Mouse (Mus musculus) CH12F3 (cell line): ENCODE measurements around the gene Nrd1.

Experiments
- in situ Hi-C: fragments of 300-500 bp; cut with MboI; formaldehyde crosslinking; loops from 2 replicates; pipeline ENCODE4 v1.14.3; 2020; ENCODE audit warnings: low sequenced_read_pairs

The Nrd1 gene

DNA sequence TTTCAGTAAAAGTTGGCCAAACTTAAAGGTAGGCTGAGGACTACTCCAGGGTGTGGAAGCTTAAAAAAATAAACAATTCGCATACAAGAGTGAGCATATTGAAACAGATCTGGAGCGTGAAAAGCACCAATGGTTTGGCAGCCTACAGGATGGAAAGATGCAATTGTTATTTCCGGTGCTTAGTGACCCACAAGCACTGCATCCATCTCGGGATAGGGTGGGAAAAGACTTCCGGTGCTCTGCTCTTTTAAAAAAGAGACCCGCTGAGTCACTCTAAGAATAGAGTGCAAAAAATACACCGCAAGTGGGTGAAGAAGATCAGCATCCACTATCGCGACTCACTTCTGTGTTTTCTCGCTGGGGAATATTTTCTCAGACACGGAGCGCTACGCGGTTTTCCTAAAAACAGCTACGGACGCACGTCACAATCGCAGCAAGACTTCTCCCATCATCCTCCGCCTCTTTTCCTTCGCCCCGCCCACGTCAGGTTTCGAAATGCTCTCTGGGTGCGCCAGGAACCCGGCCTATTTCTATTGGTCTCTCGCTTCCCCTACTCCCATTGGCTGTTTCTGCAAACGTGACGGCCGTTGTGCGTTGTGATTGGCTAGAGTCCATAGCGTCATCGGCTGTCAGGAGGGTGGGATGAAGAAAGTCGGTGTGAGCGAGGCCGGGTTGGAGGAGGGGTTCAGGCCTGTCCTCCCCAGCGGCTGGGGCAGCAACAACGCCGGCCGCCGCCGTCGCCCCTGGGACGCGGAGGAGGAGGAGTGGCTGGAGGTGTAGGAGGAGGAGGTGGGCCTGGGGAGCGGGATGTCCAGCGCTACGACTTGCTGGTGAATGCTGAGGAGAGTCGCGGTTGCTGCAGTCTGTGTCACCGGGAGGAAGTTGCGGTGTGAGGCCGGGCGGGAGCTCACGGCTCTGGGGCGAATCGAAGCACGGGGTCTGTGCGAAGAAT lies at the start of gene Nrd1:
TSS of gene Nrd1 (plus strand) at position 657 of the 952 bp plus-strand sequence.
- in situ Hi-C loops = loop anchor here (25.0 kb wide), 1 partner anchor 313 kb away; no protein-coding TSS in a partner anchor

DNA sequence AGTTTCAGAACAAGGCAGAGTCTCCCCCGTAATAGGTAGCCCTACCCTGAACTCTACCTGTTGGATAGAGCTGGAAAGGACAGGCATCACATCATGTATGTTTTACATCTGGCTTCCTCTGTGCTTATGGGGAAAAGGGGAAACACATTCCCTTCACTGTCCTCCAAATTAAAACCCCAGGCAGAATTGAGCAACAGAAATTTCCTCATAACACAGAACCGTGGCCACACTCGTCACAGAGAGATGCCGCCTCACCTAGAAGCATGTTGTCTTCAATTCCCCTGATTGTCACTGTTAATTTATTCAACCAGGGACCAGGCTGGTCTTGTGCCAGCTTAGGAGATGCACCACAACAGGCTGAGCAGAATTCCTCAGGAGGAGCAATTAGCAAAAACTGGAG lies 48.8 kb upstream of the Nrd1 start:
- in situ Hi-C loops = no loop called here

DNA sequence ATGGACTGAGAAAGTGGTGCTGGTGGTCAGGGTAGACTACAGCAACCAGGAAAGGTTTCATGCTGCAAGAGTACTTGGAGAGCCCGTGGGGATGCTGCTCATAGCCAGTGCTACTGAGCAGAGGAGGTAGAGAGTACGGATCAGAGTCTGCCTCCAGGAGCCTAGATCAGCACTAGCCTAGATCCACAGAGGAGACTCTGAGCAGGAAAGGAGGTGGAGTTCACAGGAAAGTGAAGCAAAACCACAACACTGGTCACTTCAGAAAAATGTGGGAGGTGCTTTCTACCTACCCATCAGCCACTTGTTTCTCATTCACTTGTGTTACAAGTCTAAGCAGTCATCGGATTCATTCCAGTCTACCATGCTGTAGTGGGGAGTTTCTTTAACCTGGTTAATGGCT lies 40.8 kb upstream of the Nrd1 start:
- in situ Hi-C loops = no loop called here

DNA sequence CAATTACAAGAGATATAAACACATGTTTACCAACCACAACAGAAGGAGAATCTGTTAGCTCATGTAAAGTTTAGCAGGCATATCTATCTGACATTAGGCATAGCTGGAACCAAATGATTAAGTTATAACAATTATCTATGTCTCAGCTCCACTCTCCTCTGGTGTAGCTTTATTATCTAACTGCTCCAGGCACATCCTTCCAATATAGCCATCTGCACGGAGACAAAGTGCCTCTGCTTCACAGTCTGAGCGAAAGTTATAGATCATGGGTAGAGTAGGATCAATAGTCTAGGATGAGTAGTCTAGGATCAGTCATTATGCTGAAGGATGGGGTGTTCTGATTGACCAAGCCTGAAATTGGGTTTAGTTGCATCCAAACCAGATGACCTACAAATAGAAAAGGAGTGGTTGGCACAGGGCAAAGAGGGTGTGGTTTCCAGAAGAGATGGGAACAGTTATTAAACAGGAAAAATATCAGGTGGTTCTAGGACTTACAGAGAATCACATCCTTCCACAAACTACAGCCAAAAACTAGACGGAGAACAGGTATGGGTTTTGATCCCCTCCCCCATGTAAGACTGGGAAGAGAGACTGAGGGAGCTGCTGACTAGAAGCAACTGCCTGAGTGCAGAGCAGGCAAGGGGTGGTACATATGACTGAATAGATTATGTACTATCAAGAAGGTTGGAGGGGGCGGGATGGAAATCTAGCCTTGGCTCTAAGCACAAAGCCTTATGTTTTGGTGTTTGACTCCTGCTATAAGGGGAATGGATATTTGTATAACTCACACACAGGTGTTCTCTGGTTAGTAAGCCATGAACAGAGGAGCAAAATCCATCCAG lies 39.6 kb upstream of the Nrd1 start:
- in situ Hi-C loops = no loop called here

DNA sequence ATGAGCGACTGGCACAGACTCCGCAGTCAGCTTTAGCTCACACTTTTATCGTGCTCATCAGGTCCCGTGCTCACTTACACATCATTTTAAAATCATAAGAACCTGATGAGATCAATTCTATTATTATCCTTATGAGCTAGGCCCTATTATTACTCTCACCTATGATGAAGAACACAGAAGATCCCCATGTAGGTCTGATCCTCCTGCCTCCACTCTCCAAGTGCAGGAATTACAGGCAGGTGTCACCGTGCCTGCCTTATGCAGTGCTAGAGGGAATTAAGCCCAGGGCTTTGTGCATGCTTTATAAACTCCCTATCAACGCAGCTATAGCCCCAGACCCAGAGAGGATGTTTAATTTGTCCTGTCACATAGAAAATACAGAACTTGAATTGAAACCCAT lies 37.4 kb upstream of the Nrd1 start:
- in situ Hi-C loops = no loop called here

DNA sequence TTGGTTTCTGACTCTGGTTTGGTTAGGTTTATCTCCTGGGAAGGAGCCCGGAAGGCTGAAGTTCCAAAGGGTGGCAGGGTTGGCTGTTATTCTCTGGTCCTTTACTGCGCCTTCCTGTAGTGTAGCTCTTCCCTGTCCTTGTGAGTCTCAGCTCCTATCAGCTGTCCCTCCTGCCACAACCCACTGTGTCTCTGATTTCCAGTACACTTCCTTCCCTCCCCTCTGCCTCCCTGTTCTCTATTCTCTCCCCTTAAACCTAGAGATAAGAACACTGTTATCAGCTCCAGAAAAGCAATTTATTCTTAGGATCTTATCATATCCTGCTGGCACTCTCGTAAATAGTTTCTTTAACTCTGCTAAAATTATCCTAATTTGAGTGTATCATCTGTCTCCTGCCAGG lies 30.9 kb upstream of the Nrd1 start:
- in situ Hi-C loops = no loop called here

DNA sequence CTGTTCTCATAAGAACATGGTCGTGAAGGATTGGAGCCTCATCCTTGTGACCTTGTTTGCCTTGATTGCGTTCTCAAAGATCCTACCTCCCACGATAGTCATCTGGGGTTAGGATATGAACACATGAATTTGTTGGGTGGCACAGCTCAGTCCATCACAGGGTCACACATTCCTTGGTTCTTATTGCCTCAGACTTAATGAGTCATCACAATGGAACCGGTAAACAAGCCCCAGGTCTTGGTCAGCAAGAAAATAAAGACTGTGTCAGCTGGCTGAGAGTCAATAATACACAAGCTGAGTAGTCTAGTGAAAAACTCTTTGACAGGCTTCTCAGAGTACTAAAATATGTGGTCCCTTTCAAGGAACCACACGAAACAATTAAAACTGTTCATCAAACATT lies 29.4 kb upstream of the Nrd1 start:
- in situ Hi-C loops = loop anchor here (5.0 kb wide), 1 partner anchor 99 kb away; no protein-coding TSS in a partner anchor

DNA sequence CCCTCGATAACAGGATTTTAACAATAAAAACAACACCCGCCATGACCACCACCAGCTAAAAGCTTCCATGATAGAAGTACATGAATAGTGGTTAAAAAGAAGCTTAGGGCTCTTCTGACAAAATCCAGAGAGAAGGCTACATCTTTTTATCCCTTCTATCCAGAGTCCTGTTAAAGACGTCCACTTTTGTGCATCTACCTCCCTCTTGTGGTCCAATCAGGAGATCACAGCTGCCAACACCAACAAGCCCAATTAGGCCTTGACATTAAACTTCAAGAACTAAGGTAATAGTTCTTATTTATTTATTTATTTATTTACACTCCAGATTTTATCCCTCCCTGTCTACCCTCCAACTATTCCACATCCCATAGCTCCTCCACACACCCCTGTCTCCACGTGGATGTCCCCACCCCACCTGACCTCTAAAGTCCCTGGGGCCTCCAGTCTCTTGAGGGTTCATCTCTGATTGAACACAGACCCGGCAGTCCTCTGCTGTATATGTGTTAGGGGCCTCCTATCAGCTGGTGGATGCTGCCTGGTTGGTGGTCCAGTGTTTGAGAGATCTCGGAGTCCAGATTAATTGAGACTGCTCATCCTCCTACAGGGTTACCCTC lies 23.9 kb upstream of the Nrd1 start:
- in situ Hi-C loops = loop anchor here (25.0 kb wide), 1 partner anchor 289 kb away; no protein-coding TSS in a partner anchor

DNA sequence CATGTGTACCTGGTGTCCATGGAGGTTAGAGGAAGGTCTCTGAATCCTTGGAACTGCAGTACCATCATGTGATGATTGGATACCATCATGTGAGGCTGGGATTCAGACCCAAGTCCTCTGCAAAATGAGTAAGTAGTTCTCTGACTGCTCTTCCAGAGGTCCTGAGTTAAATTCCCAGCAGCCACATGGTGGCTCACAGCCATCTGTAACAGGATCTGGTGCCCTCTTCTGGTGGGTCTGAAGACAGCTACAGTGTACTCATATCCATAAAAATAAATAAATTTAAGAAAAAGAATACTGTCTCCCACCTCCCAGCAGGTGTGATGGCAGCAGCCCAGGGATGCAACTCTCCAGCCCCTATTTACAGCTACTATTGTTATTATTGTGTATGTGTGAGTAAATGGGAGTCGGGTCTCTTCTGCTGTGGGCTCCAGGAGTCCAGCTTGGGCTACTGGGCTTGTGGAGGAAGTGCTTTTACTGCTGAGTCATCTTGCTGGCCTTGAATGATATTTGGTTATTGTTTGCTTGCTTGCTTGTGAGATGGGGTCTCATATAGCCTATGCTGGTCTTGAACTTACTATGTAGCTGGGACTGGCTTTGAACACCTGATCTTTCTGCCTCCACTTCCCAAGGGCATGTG lies 13.5 kb upstream of the Nrd1 start:
- in situ Hi-C loops = loop anchor here (25.0 kb wide), 1 partner anchor 300 kb away; no protein-coding TSS in a partner anchor

DNA sequence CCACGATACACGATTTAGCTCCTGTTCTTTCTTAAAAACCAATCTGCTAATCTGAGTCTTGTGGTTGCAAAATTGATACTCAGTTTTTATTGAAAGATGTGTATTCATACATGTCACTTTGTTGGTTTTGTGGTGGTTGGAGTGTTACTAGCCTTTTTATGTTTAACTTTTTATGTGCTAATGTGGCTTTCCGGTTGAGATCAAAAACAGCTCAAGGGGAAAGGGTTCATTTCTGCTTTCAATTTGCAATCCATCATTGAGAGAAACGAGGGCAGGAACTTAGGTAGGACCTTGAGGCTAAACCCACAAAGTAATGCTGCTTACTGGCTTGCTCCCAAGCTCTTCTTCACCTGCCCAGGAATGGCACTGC lies 13.0 kb upstream of the Nrd1 start:
- in situ Hi-C loops = loop anchor here (25.0 kb wide), 1 partner anchor 300 kb away; no protein-coding TSS in a partner anchor

DNA sequence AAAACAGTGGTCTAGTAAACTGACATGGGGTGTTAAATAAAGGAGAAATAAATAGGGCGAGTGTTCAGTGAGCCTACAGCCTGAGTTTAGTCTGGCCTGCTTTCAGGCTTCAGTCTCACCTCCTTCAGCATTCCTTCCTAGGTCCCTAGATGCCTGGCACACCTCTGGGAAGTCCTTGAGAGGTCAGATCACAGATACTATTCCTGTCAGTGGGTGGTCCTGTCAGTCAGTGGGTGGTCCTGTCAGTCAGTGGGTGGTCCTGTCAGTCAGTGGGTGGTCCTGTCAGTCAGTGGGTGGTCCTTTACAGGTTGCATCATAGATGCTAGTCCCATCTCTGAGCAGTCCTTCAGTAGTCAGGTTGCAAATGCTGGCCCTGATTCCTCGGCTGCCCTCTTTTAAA lies 11.0 kb upstream of the Nrd1 start:
- in situ Hi-C loops = loop anchor here (25.0 kb wide), 1 partner anchor 302 kb away; no protein-coding TSS in a partner anchor

DNA sequence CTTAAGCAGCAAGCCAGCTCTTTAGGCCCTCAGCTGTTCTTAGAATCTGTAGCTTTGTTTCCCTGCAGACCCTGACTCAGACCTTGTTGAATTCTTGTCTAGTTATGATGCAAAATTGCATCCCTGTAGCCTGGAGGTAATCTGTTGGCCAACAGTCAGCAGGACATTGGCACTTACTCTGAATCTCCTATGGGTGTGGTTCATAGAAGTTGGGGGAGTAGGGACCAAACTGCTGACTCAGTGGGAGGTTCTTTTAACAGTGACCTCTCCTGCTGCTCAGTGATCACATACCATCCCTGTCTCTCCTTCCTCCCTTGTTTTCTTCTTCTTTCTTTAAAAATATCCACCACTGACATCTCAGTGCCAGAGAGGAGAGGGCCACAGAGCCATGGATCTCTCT lies 10.4 kb upstream of the Nrd1 start:
- in situ Hi-C loops = loop anchor here (25.0 kb wide), 1 partner anchor 303 kb away; no protein-coding TSS in a partner anchor

DNA sequence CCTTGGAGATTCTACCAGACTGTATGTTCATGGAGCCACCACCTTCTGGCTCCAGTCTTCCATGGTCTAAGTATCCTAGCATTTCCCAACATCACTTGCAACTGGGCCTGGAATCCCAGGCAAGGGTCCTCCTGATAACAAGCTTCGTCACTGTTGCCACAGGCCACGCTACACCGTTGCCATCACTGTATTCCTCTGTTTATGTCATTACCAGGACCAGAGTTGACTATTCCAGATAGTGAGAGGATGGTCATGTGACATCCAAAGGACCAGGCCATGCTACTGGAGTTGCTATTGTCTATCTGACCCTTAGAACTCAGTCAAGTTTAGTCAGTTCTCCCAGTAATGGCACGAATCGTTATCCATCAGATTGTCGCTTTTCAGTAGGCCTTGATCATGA lies 9.9 kb upstream of the Nrd1 start:
- in situ Hi-C loops = loop anchor here (25.0 kb wide), 1 partner anchor 303 kb away; no protein-coding TSS in a partner anchor

DNA sequence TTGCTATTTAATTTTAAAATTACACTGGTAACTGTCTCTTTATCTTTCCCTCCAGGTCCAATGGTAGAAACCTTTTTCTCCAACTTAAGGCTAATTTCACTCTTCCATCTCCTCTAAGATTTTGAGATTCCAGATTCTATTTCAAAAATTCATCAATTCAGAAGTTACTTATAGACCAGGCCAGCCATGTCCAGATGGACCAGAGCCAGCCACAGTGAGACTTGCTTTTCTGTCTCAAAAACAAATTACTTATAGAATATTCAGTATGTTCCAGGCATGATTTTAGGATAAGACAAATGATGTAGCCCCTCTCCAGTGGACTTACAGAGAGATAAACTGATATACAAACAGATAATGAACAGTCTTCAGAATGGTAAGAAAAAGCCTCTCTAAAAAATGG lies 8.6 kb upstream of the Nrd1 start:
- in situ Hi-C loops = loop anchor here (25.0 kb wide), 1 partner anchor 305 kb away; no protein-coding TSS in a partner anchor

DNA sequence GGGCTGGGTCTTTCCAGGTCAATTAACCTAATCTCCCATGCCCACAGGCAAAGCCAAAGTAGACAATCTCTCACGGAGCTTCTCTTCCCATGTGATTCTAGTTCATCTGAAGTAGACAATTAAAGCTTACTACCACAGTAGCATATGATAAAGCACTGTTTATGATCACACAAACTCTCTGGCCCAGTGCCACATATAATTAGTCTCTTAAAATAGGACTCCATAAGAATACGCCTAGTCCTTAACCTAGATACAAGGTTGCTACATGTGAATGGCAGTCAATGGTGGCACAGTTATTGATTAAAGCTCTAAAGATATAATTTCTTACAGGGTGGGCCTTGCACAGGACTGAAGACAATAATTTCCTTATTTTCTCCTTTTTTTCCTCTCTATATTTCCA lies 7.5 kb upstream of the Nrd1 start:
- in situ Hi-C loops = loop anchor here (25.0 kb wide), 1 partner anchor 306 kb away; no protein-coding TSS in a partner anchor

DNA sequence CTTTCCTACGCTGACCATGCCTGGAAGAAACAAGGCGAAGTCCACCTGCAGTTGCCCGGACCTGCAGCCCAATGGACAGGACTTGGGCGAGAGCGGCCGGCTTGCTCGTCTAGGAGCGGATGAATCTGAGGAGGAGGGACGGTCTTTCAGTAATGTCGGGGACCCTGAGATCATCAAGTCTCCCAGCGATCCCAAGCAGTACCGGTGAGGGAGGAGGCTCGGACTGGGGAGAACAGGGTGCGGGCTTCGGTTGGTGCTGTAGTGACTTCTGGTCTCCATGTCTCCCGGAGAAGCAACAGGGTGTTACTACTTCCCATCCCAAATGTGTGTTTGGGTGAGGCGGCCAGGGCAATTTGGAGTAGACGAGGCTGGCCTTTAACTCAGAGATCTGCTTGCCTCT lies 506 bp downstream of the Nrd1 start:
- in situ Hi-C loops = no loop called here

DNA sequence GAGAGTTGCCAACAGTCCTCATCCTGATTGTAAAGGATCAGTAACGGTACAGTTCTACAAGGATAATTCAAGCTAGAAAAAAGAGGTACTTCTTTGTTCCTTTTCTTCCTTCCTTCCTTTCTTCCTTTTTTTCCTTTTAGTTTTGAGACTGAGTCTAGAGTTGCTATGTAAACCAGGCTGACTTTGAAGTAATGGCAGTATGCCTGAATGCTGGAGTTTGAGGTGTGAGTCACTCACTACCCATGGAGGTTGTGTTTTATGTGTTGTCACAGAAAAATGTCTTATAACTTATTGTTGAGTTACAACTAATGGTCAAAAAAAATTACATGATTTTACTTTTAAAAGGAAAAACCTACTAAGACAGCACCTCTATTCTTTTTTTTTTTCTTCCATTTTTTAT lies 7.6 kb downstream of the Nrd1 start:
- in situ Hi-C loops = no loop called here

DNA sequence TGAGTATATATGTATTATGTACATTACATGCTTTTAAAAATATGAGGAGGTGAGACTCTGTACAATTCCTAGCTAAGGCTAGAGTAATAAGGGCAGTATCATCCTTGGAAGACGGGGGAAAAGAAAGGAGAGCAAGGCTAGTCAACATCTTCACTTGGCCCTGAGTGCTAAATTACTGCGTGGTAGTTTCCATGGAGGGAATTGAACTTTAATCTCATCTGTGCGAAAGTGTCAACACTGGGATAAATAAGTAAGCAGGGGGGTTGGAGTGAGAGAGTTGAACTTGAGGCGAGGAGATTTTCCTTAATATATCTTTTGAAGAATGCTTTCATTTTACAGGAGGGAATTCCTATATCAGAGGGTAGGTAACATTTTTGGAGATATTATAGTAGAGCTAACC lies 13.6 kb downstream of the Nrd1 start:
- in situ Hi-C loops = no loop called here

DNA sequence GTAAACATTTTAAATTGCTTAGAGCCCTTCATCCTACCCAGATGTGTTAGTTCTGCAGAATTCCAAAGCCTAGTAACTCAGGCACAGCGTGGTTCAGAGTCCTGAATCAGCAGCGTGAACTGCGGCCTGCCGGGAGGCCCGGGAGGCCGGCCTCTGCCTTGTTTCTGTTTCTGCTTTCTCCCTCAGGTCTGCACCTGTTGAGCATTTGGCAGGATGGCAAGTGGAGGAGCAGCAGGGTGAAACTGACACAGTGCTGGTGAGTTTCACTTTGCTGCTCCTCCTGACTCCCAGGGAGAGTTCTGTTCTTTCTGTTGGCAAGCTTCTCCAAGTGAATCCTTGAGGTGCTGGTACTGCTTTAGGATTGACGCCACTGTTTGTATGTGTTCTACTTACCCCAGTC lies 17.0 kb downstream of the Nrd1 start:
- in situ Hi-C loops = no loop called here

DNA sequence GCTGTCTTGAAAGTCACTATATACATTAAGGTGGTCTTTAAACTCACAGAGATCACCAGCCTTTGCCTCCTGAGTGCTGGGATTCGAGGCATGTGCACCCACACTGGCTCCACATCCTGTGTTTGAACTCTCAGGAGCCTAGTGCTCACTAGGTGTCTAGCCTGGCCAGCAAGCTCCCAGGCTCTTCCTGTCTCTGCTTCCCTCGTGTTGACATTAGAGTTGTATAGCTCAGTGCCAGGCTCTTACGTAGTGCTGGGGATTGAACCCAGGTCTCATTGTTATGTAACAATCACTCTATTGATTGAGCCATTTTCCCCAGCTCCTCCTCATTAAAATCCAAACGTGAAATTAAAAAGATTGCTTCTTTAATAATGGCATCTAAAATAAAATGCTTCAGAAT lies 18.8 kb downstream of the Nrd1 start:
- in situ Hi-C loops = no loop called here
